Mouse (Mus musculus): Measurements from ENCODE around the gene Comtd1.

Gene Comtd1

GRCm38 (mm10) chr14:21802543-21803206 is 46.1 kb downstream of the Comtd1 start:
- no peak for DNase-seq

GRCm38 (mm10) chr14:21801624-21802023 is 47.2 kb downstream of the Comtd1 start:
- DNase-seq: no peak

GRCm38 (mm10) chr14:21800641-21801040 is 48.1 kb downstream of the Comtd1 start:
- DNase-seq: no peak
